Comparison of ENCODE assay signal across 9 mouse cellular contexts in genomic region chr10:99577041-99577681, GRCm38 (mm10).
DNase-seq lines count a peak whose midpoint lies in the region; ATAC-seq lines count a peak whose summit lies in the region.
"Had no signal": no experiment of that assay in that cellular context is flagged by ENCODE, and none has a peak within 500 bp of the region (broad histone marks: within the 10 kb centered on the region; RNA-seq: fewer than 3 reads in every experiment).

No protein-coding gene starts in this region.

- no peak overlapping the region for H3K4me2 ChIP-seq in hindbrain, embryonic 12.5 days (replicated peaks)
- H3K4me2 ChIP-seq in midbrain, embryonic 16.5 days (ENCODE audit: low read length), result no peak overlapping the region
- H3K4me2 ChIP-seq: heart, embryonic 15.5 days had no signal

- H3K9me3 ChIP-seq in hindbrain, embryonic 12.5 days (replicated peaks), result no peaks in the 10 kb centered on the region
- no peaks in the 10 kb centered on the region for H3K9me3 ChIP-seq in midbrain, embryonic 16.5 days (replicated peaks; ENCODE audit: control insufficient read depth, low read length, poor library complexity, severe bottlenecking)
- H3K9me3 ChIP-seq: heart, embryonic 15.5 days had no signal

- WGBS in hindbrain, embryonic 12.5 days, result 33% methylated on average over 12 of the region's 12 CpGs
- WGBS in midbrain, embryonic 16.5 days, result 32% methylated on average over 12 of the region's 12 CpGs

- intact Hi-C loops in left cerebral cortex, postnatal 25 days (cut with DNase I), result loop anchor here (1.0 to 2.0 kb wide), 2 partner anchors 314 to 415 kb away; partner anchors contain the start of gene Dusp6

- H3K27ac ChIP-seq in hindbrain, embryonic 12.5 days, result no peak overlapping the region
- no peak overlapping the region for H3K27ac ChIP-seq in midbrain, embryonic 16.5 days (ENCODE audit: low read length)
- H3K27ac ChIP-seq: heart, embryonic 15.5 days had no signal

- no peaks in the 10 kb centered on the region for H3K27me3 ChIP-seq in hindbrain, embryonic 12.5 days
- no peaks in the 10 kb centered on the region for H3K27me3 ChIP-seq in midbrain, embryonic 16.5 days (ENCODE audit: control insufficient read depth, insufficient read depth, low read depth, low read length)
- H3K27me3 ChIP-seq: heart, embryonic 15.5 days had no signal

- ATAC-seq in hindbrain, embryonic 12.5 days (ENCODE audit: low FRiP score), result peak; percentile 70
- peak; percentile 69 for ATAC-seq in midbrain, embryonic 16.5 days

- no peaks in the 10 kb centered on the region for H3K36me3 ChIP-seq in hindbrain, embryonic 12.5 days
- no peaks in the 10 kb centered on the region for H3K36me3 ChIP-seq in midbrain, embryonic 16.5 days (ENCODE audit: control insufficient read depth, insufficient read depth, low read length)
- H3K36me3 ChIP-seq: heart, embryonic 15.5 days had no signal

- peak; percentile 69 to 73 for DNase-seq in right cerebral cortex, postnatal 10 days (ENCODE audit: low spot score in 2 of 2)
- no peak for DNase-seq in right cerebral cortex, postnatal 14 days
- DNase-seq in adrenal gland, adult (ENCODE audit: inconsistent age in 2 of 2, low spot score in 1 of 2), result peak; percentile 45 to 85
- peak; percentile 85 for DNase-seq in embryo, embryonic 10.5 days (ENCODE audit: low spot score)
- peak; percentile 54 to 58 for DNase-seq in left cerebral cortex, postnatal 25 days (ENCODE audit: low spot score in 2 of 2)
- DNase-seq in thymus, postnatal 4 days, result peak; percentile 61

- 0 out of 2 replicates have a peak, but pooled peaks cover 3% of the 10 kb centered on the region for H3K4me1 ChIP-seq in hindbrain, embryonic 12.5 days
- peaks cover 18% of the 10 kb centered on the region for H3K4me1 ChIP-seq in midbrain, embryonic 16.5 days (ENCODE audit: control insufficient read depth, insufficient read depth, low read length)
- H3K4me1 ChIP-seq: heart, embryonic 15.5 days had no signal

- no peak overlapping the region for H3K9ac ChIP-seq in hindbrain, embryonic 12.5 days
- no peak overlapping the region for H3K9ac ChIP-seq in midbrain, embryonic 16.5 days (ENCODE audit: low read depth, low read length)
- H3K9ac ChIP-seq: heart, embryonic 15.5 days had no signal

- H3K4me3 ChIP-seq in hindbrain, embryonic 12.5 days, result no peak overlapping the region
- no peak overlapping the region for H3K4me3 ChIP-seq in midbrain, embryonic 16.5 days (ENCODE audit: low read depth, low read length)
- H3K4me3 ChIP-seq: heart, embryonic 15.5 days had no signal
